Mouse (Mus musculus) adrenal gland, postnatal 4 days (tissue): ENCODE results near the gene Tfdp1. TPM values are rescaled to one million over a fixed set of nuclear protein-coding genes. Genes with fewer than 3 reads are reported as not detected.

Source experiments
- DNase-seq, 2 experiments: peaks; one replicate each; pipeline ENCODE4 v3.0.0; 2021 to 2022; ENCODE audit warnings: low spot score in 2 of 2, mixed read lengths in 2 of 2
- total RNA-seq, 2 experiments: library from RNA; stranded (reverse); gene quantifications; 2 replicates each; pipeline ENCODE4 v1.2.3; 2021

Gene Tfdp1
- total RNA-seq, 2 experiments from 2014 or later, result 94.9 to 95.6 TPM

DNA sequence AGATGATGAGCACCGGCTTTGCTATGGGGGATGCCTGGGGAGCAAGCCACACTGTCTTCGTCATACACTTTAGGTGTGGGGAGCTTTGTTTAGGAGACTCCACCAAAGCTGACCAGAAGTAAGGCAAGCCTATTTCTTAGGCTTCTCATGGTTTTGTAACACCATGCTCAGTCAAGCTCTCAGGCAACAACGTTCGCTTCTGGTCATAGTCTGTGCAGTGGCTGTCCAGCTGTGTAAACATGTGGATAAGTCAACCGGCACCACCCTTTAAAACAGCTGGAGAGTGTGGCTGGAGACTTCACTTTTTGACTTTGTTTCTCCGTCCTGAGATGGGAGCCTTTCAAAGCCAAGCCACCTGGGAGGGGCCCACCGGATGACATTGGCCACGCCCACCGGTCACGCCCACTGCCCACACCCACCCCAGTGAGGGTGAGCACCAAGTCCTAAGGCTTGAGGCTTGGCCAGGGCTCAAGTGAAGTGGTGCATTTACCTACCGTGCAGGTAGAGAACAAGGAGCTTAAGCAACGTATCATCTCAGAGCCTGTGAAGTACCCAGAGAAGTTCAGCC, 75.4 kb downstream of the Tfdp1 start:
- no peak for DNase-seq

DNA sequence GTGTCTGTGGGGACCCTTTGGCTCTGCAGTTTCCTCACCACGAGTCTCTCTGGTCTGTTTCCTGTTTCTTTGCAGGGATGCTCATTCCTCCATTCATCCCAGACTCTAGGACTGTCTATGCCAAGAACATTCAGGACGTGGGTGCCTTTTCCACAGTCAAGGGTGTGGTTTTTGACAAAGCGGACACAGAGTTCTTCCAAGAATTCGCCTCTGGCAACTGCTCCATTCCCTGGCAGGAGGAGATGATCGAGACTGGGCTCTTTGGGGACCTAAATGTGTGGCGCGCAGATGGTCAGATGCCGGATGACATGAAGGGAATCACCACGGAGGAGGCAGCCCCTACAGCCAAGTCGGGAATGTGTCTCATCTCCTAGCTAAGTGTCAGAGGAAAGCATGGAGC, 77.3 kb downstream of the Tfdp1 start:
- DNase-seq, result no peak

DNA sequence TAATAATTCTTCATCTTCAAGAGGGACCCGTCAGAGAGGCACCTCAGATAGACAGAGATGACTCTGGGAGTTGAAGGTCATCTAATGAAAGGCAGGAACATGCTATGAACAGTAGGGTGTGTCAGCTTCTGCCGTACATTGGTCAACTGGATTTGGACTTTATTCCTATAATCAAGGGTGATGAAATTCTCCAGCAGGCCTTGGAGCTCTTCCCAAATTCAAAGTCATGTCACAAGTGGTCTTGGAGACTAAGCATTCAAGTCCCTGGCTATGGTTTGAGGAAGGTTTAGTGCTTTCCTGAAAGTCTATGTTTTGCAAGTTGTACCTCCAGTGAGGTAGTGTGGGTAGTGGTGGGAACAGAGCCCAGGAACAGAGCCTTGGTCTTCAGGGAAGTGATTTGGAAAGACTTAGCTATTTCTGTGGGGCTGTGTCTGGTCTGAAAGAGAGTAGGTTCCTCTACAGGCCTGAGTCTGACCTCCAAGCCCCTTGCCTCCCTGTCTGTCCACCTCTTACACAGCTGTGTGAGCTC, 80.6 kb downstream of the Tfdp1 start:
- DNase-seq, result no peak

DNA sequence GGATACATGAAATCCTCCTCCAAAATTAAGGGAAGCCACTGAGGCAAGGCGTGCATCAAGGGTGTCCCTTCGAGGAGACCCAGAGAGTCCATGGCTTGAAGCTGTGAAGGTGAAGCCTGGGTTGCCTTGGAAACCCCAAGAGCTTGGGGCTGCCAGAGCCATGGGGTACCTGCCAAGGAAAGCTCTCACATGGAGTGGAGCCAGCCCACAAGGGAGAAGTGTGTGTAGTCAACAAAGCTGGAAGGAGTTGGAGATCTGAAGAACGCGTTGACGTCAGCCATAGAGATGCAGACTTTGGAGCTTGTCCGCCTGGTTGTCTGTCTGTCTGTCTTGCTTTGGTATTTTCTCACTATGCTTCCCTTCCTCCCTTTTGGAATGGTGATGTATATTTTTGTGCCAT, 82.4 kb downstream of the Tfdp1 start:
- DNase-seq, result no peak

- DNase-seq, result no peak
Observed at GRCm38 (mm10) chr8:13427351-13427750, 88.8 kb downstream of the Tfdp1 start.

Other genes with a start within 250 kb of the Tfdp1 start
- gene Pcid2, start 233.3 kb upstream of the Tfdp1 start, total RNA-seq, result 10 to 100 TPM; 26.9 to 28.7 TPM
- gene Cul4a, start 233.1 kb upstream of the Tfdp1 start, total RNA-seq, result 100 to 1,000 TPM; 135 to 137 TPM
- 100 to 1,000 TPM; 311 to 322 TPM for gene Lamp1, start 179.6 kb upstream of the Tfdp1 start, total RNA-seq
- 10 to 100 TPM; 15.2 to 18.9 TPM for gene Grtp1, start 138.1 kb upstream of the Tfdp1 start, total RNA-seq
- 1 to 10 TPM; 1.3 to 4.4 TPM for gene Adprhl1, start 84.6 kb upstream of the Tfdp1 start, total RNA-seq
- gene Dcun1d2, start 50.6 kb upstream of the Tfdp1 start, total RNA-seq, result 10 to 100 TPM; 17.6 to 17.9 TPM
- gene Tmco3, start 50.6 kb upstream of the Tfdp1 start, total RNA-seq, result 10 to 100 TPM; 32.0 to 37.0 TPM
- not detected for gene Atp4b, start 58.1 kb downstream of the Tfdp1 start, total RNA-seq
- gene Grk1, start 66.3 kb downstream of the Tfdp1 start, total RNA-seq, result under 1 TPM; 0.14 to 0.20 TPM
- 1 to 10 TPM; 1.7 to 3.3 TPM for gene Tmem255b, start 96.4 kb downstream of the Tfdp1 start, total RNA-seq
- 100 to 1,000 TPM; 158 to 160 TPM for gene Gas6, start 155.7 kb downstream of the Tfdp1 start, total RNA-seq
- under 1 TPM; 0.22 to 0.37 TPM for gene 1700029H14Rik, start 223.7 kb downstream of the Tfdp1 start, total RNA-seq